Mouse (Mus musculus): ENCODE data around the gene Actr10. TPM values are rescaled to one million over a fixed set of nuclear protein-coding genes. Genes with fewer than 3 reads are reported as not detected.

Actr10 gene
- total RNA-seq (2021), result 100 to 1,000 TPM; 126 to 127 TPM
- long read RNA-seq, experiment 1, full-length matches to known transcripts, result 35 of 36 reads
- long read RNA-seq, experiment 1, partial matches to known transcripts, result 0 of 36 reads
- long read RNA-seq, experiment 1, other reads (novel, unspliced or antisense), result 1 of 36 reads
- long read RNA-seq, experiment 2, full-length matches to known transcripts, result 35 of 35 reads
- long read RNA-seq, experiment 2, partial matches to known transcripts, result 0 of 35 reads
- long read RNA-seq, experiment 2, other reads (novel, unspliced or antisense), result 0 of 35 reads

DNA sequence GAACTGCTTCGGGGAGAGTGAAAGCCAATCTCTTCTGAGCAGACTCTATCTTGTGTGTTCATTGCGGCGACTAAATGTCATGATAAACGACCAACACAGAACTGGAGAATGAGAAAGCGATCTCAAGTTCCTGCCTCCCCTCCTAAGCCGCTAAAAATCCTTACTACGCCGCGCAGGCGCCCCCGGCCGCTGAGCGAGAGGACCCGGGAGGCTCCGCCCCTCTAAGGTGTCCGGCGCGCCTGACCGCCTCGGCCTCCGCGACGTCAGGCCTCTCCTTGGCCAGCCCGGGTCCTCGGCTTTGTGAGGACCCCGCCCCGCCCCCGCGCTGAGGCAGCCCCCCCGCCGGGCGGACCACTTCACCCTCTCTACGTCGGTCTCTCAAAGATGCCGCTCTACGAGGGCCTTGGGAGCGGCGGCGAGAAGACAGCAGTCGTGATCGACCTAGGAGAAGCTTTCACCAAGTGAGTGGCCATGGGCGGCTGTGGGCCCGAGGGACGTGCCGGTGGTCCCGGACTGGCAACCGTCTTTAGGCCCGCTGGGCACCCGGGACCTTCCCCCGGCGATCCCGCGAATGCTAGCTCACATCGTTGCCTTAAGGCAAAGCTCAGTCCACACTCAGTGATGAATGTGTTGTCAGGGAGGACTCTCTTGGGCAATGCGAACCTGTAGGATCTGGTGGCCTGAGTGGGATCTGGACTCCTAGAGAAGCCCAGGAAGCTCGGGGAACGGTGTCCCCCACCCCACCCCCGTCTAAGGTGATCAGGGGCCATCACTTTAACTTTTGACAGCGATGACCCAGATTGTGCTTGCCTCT, at the start of gene Actr10:
Actr10 (plus strand) TSS at position 287 of the 814 bp plus-strand sequence.
- DNase-seq, result peak; percentile 95

- DNase-seq, result no peak
Measured at GRCm38 (mm10) chr12:70890405-70890804, 47.3 kb upstream of the Actr10 start.

GRCm38 (mm10) chr12:70890874-70891470, 46.7 kb upstream of the Actr10 start:
- no peak for DNase-seq

GRCm38 (mm10) chr12:70895275-70895674, 42.4 kb upstream of the Actr10 start:
- DNase-seq, result no peak

DNA sequence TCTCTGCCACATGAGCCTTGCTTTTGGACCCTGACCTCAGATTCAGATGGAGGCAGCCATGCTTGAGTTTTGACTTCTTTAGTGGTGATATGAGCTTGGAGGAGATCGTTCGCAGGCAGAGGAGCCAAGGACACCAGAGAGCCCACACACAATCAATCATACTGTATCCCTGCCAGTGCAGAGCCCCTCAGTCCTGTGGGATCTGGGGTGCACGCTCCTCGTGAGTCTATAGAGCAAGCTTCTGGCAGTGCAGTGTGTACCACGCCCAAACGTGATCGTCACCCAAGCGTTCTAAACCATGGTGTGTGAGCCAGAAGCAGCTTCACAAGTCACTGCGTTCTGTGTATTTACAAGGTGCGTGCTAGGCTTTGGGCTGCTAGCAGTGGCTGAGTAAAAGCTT, 41.6 kb upstream of the Actr10 start:
- DNase-seq, result no peak

DNA sequence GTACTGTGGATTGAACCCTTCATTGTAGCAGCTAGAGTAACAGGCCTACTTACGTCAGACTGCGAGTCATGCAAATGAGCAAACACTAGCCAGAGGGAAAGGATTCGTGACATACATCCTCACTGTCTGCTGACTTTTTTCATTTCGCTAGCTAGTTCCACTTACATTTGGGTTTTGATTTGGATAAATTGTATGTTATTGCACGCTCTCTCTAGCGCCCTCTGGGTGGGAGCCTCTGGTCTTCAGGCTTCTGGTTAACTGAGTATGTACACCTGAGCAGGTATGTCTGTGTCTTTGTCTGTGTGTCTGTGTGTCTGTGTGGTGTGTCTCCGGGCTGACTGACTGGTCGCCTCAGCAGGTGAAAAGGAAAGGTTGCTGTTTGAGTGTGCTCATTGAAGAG, 40.2 kb upstream of the Actr10 start:
- no peak for DNase-seq

GRCm38 (mm10) chr12:70898450-70898849, 39.2 kb upstream of the Actr10 start:
- DNase-seq, result no peak

DNA sequence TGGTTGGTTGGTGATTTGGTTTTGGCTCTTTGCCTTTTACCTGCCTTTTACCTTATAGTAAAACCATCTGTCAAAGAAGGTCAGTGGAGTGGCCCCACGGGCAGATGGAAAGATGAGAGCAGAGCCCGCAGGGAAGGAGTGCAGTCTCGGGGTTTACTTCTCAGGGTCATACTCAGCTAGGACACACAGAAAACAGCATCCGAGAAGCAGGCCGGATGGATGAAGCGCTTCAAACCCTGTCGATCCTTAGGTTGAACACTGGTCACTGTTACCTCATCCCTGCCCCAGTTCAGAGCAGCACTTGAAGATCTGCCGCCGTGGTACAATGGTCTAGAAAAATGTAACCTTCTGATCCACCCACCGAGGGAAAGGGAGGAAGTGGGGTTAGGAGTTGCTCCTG, 33.2 kb upstream of the Actr10 start:
- DNase-seq, result no peak

GRCm38 (mm10) chr12:70906867-70907266, 30.8 kb upstream of the Actr10 start:
- DNase-seq, result no peak

GRCm38 (mm10) chr12:70907651-70908050, 30.0 kb upstream of the Actr10 start:
- DNase-seq, result no peak

GRCm38 (mm10) chr12:70908076-70908475, 29.6 kb upstream of the Actr10 start:
- no peak for DNase-seq

DNA sequence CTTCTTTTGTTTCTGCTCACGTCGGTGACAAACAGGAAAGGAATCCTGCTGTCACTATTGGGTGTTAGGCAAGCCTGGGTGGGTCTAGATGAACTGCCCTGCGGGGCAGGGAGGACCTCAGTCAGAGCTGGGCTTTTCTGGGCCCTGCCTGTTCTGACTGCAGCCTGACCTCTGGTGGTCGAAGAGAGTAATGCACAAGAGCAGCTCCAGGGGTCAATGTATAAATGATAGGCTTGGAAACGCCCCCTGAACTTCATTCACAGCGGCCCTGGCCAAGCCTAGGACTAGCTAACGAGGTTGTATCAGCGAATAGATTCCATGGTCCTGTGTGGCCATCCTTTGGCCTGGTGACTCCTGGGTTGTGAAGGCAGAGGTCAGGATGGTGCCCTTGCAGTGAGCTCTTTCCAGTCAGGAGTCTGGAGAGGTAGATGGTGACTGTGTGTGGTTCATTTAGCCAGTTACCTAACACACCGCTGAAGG, 27.4 kb upstream of the Actr10 start:
- peak; percentile 84 for DNase-seq

DNA sequence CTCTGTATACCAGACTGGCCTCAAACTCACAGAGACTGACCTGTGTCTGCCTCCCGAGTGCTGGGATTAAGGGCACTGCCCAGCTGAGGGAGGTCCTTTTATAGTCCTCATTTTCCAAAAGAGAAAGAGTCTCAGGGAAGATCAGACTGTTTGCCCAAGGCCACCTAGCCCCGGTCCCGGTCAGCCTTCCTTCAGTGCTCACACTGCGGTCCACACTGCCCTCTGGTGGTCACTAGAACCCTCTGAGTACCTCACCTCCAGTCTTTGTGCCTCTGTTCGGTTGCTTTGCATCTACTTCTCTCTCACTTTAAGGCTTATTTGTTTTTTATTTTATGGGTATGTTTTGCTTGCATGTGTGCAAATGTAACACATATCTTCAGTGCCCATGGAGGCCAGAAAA, 26.6 kb upstream of the Actr10 start:
- DNase-seq, result peak; percentile 88

GRCm38 (mm10) chr12:70911676-70912379, 25.8 kb upstream of the Actr10 start:
- no peak for DNase-seq

- peak; percentile 67 for DNase-seq
Measured at GRCm38 (mm10) chr12:70913429-70913828, 24.2 kb upstream of the Actr10 start.

DNA sequence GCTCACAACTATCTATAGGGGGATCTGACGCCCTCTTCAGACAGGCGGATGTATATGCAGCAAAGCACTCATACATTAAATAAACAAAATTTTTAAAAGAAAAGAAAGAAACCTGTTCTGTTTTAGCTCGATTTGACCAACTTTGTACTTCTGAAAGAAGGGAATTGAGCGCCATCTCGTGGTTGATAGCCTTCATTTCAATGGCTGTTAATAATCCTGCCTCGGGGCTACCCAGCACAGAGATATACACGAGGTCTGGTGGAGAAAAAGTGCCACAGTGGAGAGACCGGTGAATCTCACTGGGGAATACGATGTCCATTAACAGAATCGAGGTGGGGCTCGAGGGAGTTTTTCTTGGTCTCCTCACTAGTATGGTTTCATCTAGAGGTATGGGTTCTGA, 23.3 kb upstream of the Actr10 start:
- peak; percentile 47 for DNase-seq

GRCm38 (mm10) chr12:70929781-70930180, 7.9 kb upstream of the Actr10 start:
- no peak for DNase-seq

DNA sequence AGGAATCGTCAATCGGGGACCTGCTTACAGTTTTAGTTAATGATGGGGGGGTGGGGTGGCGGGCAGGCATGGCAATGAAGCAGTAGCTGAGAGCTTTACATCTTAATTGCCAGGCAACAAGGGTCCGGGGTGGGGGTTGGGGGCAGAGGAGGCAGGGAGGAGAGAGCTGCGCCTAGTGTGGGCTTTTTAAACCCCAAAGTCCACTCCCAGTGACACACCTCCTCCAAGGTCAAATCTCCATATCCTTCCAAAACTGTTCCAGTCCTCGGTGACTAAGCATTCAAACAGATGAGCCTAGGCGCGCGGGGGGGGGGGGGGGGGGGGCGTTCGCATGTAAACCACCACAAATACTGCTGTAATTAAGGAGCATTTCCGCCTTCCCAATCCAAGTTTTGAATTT, 507 bp upstream of the Actr10 start:
- DNase-seq, result no peak

- no peak for DNase-seq
Measured at GRCm38 (mm10) chr12:70940806-70941205, 3.1 kb downstream of the Actr10 start.

DNA sequence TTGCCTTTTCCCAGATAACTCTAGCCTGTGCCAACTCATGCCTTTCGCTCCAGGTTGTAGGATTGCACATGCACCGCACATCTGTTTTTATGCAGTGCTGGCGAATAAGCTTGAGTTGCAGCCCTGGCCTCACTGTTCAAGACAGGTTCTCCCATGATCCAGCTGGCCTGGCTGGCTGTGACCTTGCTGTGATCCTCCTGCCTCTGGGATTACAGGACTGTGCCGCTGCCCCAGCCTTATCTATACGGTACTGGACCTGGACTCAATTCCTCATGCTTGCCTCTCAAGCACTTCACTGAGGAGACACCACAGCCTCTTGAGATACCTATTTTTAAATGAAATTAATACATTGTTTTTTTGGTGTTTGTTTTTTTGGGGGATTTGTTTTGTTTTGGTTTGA, 6.5 kb downstream of the Actr10 start:
- DNase-seq, result no peak

GRCm38 (mm10) chr12:70946585-70947256, 9.1 kb downstream of the Actr10 start:
- DNase-seq, result no peak

DNA sequence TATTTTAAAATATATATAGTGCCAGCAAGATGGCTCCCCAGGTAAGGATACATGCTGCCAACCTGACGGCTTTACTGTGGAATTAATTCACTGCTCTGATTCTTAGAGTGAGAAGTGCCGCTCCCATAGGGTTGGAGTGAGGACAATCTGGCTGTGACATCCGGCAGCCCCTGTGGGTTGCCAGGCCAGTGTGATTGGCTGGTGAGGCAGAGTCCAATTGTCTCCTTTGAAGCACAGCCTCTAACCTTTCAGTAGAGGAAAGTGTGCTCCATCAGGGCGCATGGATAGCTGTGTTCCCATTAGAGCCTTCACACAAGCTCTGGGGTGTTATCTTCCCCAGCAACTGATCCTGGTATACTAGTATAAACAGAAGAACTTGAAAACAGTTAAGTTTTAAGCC, 21.0 kb downstream of the Actr10 start:
- DNase-seq, result no peak

Measured in gastrocnemius, postnatal 10 days (tissue).